Mouse (Mus musculus) forebrain, embryonic 12.5 days (tissue): ENCODE measurements around the gene Mroh2a. TPM values are rescaled to one million over a fixed set of nuclear protein-coding genes. Genes with fewer than 3 reads are reported as not detected.

Source experiments
- ATAC-seq: fragments of 200-750 bp; cut with Nextera tagmentation; 2 replicates; pipeline ENCODE4 v1.8.0; 2017; ENCODE audit warnings: moderate TSS enrichment; ENCODE audit not compliant: low FRiP score
- H3K27ac ChIP-seq: fragments of 300-500 bp; sonication (generic); 2 replicates; pipeline ENCODE4 v1.5.1; 2016; ENCODE audit warnings: mild to moderate bottlenecking
- H3K27me3 ChIP-seq: fragments of 300-500 bp; sonication (generic); 2 replicates; pipeline ENCODE4 v1.6.1; 2016; ENCODE audit warnings: mild to moderate bottlenecking
- H3K36me3 ChIP-seq: fragments of 300-500 bp; sonication (generic); replicated peaks from 2 replicates; pipeline ENCODE4 v1.6.1; 2016; ENCODE audit warnings: mild to moderate bottlenecking
- H3K4me1 ChIP-seq: fragments of 300-500 bp; sonication (generic); 2 replicates; pipeline ENCODE4 v1.6.1; 2016
- H3K4me2 ChIP-seq: fragments of 300-500 bp; sonication (generic); 2 replicates; pipeline ENCODE4 v1.6.1; 2016; ENCODE audit warnings: mild to moderate bottlenecking, moderate library complexity
- H3K4me3 ChIP-seq: fragments of 300-500 bp; sonication (generic); replicated peaks from 2 replicates; pipeline ENCODE4 v1.5.1; 2016; ENCODE audit warnings: mild to moderate bottlenecking
- H3K9ac ChIP-seq: fragments of 300-500 bp; sonication (generic); 2 replicates; pipeline ENCODE4 v1.6.1; 2016; ENCODE audit warnings: mild to moderate bottlenecking
- H3K9me3 ChIP-seq: fragments of 300-500 bp; sonication (generic); 2 replicates; pipeline ENCODE4 v1.6.1; 2016
- WGBS: fragments of 180-500 bp; shearing (Covaris S2); methylation state at CpG from one replicate; pipeline ENCODE4 v1.1.7; 2016; 5-methylcytosine and 5-hydroxymethylcytosine counted together
- polyA plus RNA-seq: library from polyadenylated mRNA; unstranded; fragments of >200 nt; fragmentation: Nextera tagmentation; extraction: Ambion mirVana; gene quantifications from 2 replicates; pipeline ENCODE4 v1.2.1, GENCODE M21; 2016

Gene Mroh2a
- polyA plus RNA-seq, 1 experiment from 2014 or later = 1.4 TPM

DNA sequence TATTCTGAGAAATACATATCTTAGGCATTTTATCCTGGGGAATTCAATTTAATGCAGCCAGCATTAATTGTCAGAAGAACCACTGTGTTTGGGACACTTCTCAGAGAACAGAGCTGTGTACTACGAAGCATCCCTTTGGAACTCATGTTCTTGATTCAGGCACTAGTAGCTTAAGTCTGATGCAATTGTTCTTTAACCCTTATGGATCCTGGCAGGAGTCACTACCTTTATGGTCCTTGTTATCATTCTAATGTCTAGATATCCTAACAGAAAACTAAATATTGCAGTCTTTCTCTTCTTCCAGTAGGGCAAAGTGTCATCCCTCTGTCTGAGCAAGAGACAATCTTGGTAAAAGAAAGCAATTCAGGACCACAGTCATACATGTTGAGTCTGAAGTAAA is 13.7 kb upstream of the Mroh2a start:
- H3K27me3 ChIP-seq = no peaks in the 10 kb centered on the region
- no peak overlapping the region for H3K4me2 ChIP-seq
- no peak overlapping the region for H3K9ac ChIP-seq
- H3K4me1 ChIP-seq = no peaks in the 10 kb centered on the region
- 79% methylated on average over 1 of the region's 1 CpGs for WGBS
- ATAC-seq = no peak
- H3K27ac ChIP-seq = no peak overlapping the region
- H3K4me3 ChIP-seq = no peak overlapping the region
- no peaks in the 10 kb centered on the region for H3K36me3 ChIP-seq
- H3K9me3 ChIP-seq = peaks cover 61% of the 10 kb centered on the region

DNA sequence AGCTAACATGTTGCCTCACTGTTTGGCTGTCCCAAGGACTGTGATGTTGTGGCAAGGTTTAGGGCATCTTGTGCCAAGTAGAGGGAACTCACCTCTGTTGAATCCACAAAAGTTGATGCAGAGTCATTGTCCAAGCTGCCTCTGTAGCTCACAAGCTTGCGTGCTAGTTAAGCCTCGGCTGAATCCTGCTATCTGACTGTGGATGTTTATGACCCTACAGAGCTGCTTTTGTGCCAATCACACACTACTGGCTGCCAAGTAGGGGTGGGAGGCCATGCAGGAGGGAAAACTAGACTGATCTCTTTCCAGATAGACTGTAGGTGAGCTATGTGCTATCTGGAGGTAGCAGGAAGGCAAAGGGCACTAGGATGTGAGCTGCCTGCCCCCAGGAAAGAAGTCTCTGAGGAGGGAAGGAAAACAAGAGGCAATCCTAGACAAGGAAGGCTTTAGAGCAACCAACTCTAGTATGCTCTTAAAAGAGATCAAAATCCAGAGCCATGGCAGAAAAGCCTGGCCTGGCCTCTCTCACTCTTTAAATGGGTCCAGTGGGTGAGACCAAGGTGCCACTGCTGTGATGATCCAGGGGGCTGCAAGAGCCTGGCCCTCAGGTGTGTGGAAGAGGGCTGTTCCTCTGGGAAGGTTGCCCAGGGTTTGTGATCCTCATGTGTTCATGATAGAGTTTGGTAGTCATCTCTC is 12.9 kb upstream of the Mroh2a start:
- Histone ChIP-seq H3K27ac (no peak overlapping the region), H3K9me3 (peaks cover 61% of the 10 kb centered on the region), H3K27me3 (no peaks in the 10 kb centered on the region), H3K4me3 (no peak overlapping the region), H3K36me3 (no peaks in the 10 kb centered on the region), H3K4me1 (no peaks in the 10 kb centered on the region), H3K4me2 (no peak overlapping the region), H3K9ac (no peak overlapping the region)
- WGBS = 86% methylated on average over 2 of the region's 2 CpGs
- no peak for ATAC-seq

DNA sequence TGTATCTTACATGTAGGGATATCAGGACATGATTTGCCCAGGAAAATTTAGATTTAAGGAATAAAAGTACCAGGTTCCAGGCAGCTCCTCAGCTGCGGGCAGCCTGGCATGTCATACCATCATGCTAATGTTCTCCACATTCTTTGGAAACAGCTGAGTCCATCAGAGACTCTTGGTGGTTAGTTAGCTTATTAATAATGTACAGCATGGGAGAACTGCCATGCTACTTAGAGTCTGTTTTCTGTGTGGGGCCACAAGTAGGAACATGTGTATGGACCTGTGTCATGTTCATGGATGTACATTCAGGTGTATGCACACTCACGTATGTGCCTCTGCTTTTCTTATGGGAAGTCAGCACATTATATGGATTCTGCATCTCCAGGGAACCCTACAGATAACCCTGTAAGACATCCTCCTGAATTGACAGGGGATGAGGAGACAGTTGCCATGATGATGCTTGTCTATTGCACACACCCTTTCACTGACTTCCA is 12.3 kb upstream of the Mroh2a start:
- no peak for ATAC-seq
- Histone ChIP-seq H3K9me3 (peaks cover 61% of the 10 kb centered on the region), H3K4me2 (no peak overlapping the region), H3K27ac (no peak overlapping the region), H3K4me1 (no peaks in the 10 kb centered on the region), H3K36me3 (no peaks in the 10 kb centered on the region), H3K4me3 (no peak overlapping the region), H3K9ac (no peak overlapping the region), H3K27me3 (no peaks in the 10 kb centered on the region)
- WGBS = 82% methylated on average over 2 of the region's 2 CpGs

DNA sequence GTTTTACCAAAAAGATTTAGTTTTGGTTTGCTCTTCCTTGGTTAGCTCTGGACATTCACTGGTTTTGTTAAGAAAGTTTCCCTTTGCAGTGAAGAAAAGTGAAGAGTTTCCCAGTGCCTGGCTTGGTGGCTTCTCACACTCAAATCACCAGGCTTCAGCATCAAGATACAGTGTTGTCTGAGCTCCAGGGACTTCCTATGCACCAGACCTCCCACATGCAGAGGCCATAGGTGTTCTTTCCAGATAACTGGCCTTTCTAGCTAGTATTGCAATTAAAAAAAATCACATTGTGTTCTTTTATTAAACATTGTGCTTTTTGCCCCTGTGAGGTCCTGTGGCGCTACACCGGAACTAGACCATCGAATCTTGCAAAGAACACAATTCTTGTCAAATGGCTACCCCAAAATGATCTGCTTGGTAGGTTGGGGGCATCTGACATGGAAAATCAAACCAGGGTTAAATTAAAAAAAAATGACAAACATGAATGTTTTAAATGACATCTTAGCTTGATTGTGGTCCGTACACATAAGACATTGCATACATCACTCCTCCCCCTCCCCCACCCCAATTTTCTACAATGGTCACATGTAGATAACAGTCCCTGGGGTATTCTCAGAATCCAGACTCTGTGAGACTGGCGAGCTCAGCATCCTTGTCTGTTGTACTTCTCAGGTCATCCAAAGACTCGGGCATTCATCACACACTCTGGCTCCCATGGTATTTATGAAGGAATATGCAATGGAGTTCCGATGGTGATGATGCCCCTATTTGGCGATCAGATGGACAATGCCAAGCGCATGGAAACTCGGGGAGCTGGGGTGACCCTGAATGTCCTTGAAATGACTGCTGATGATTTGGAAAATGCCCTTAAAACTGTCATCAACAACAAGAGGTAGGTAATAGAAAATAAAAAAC is 11.1 kb upstream of the Mroh2a start:
- Histone ChIP-seq H3K4me2 (no peak overlapping the region), H3K9ac (no peak overlapping the region), H3K36me3 (no peaks in the 10 kb centered on the region), H3K27me3 (no peaks in the 10 kb centered on the region), H3K9me3 (peaks cover 61% of the 10 kb centered on the region), H3K4me3 (no peak overlapping the region), H3K27ac (no peak overlapping the region), H3K4me1 (no peaks in the 10 kb centered on the region)
- WGBS = 72% methylated on average over 10 of the region's 10 CpGs
- ATAC-seq = no peak

DNA sequence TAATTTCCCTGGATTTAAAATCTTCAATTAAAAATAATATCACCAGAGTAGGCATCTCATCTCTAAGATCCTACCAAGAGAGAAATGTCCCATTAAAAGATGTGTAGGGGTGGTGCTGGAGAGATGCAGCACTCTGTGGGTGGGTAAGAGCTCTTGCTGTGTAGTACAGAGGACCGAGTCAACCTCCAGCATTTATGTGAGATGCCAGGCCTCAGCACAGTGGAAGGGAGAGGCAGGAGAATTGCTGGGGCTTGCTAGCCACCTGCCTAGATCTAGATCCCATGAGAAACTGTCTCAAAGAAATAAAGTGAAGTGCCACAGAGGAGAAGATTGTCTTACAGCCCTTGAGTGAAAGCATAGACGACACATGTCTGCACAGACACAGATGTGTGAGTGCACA is 10.2 kb upstream of the Mroh2a start:
- Histone ChIP-seq H3K4me3 (no peak overlapping the region), H3K36me3 (no peaks in the 10 kb centered on the region), H3K9me3 (peaks cover 58% of the 10 kb centered on the region), H3K4me2 (no peak overlapping the region), H3K4me1 (no peaks in the 10 kb centered on the region), H3K27ac (no peak overlapping the region), H3K9ac (no peak overlapping the region), H3K27me3 (no peaks in the 10 kb centered on the region)
- ATAC-seq = no peak
- WGBS = 57% methylated on average over 2 of the region's 2 CpGs

DNA sequence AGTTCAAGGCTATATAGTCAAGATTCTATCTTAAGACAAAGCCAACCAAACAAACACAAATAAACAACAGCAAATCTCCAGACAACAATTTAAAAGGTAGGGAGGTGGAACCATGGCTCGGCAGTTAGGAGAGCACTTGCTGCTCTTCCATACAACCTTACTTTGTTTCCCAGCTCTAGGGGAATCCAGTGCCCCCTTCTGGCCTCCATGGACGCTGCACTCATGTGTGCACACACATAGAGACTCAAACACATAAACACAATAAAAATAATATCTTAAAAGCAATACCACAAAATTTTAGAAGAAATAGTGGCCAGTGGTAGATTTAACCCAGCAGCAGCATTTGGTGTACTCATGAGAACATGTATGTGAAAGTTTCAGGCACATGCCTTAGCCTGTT is 9.6 kb upstream of the Mroh2a start:
- H3K4me2 ChIP-seq = no peak overlapping the region
- H3K27ac ChIP-seq = no peak overlapping the region
- no peak overlapping the region for H3K9ac ChIP-seq
- H3K4me3 ChIP-seq = no peak overlapping the region
- H3K9me3 ChIP-seq = peaks cover 54% of the 10 kb centered on the region
- no peaks in the 10 kb centered on the region for H3K36me3 ChIP-seq
- H3K27me3 ChIP-seq = no peaks in the 10 kb centered on the region
- no peak for ATAC-seq
- WGBS = 64% methylated on average over 2 of the region's 2 CpGs
- H3K4me1 ChIP-seq = no peaks in the 10 kb centered on the region

DNA sequence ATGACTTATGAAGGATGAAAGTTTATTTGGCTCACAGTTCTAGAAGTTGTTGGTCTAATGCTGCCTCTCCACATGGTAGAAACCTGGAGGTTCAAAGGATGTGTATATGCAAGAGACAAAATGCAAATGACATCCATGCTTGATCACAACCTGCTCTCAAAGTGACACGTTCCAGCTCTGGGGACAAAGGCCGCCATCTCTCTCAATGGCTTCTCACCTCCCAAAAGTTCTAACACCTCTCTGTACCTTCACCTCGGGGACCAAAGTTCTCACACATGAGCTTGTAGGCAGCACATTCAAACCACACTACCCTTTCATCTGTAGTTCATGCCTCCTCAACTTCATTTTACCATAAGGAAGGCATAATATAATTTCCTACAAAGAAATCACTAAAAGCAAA is 9.2 kb upstream of the Mroh2a start:
- Histone ChIP-seq H3K27ac (no peak overlapping the region), H3K4me3 (no peak overlapping the region), H3K36me3 (no peaks in the 10 kb centered on the region), H3K27me3 (no peaks in the 10 kb centered on the region), H3K9ac (no peak overlapping the region), H3K4me2 (no peak overlapping the region), H3K4me1 (no peaks in the 10 kb centered on the region), H3K9me3 (peaks cover 52% of the 10 kb centered on the region)
- no peak for ATAC-seq
- WGBS = 45% methylated on average over 3 of the region's 3 CpGs

DNA sequence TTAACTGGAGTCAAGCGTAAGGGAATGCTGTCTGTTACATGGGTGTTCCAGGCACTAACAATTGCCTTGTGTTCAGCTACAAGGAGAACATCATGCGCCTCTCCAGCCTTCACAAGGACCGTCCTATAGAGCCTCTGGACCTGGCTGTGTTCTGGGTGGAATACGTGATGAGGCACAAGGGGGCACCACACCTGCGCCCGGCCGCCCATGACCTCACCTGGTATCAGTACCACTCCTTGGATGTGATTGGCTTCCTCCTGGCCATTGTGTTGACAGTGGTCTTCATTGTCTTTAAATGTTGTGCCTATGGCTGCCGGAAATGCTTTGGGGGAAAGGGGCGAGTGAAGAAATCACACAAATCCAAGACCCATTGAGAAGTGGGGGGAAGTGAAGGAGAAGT is 8.7 kb upstream of the Mroh2a start:
- ATAC-seq = no peak
- peaks cover 47% of the 10 kb centered on the region for H3K9me3 ChIP-seq
- no peak overlapping the region for H3K9ac ChIP-seq
- H3K4me3 ChIP-seq = no peak overlapping the region
- no peak overlapping the region for H3K4me2 ChIP-seq
- no peaks in the 10 kb centered on the region for H3K36me3 ChIP-seq
- no peaks in the 10 kb centered on the region for H3K4me1 ChIP-seq
- 74% methylated on average over 9 of the region's 9 CpGs for WGBS
- H3K27me3 ChIP-seq = no peaks in the 10 kb centered on the region
- H3K27ac ChIP-seq = no peak overlapping the region

DNA sequence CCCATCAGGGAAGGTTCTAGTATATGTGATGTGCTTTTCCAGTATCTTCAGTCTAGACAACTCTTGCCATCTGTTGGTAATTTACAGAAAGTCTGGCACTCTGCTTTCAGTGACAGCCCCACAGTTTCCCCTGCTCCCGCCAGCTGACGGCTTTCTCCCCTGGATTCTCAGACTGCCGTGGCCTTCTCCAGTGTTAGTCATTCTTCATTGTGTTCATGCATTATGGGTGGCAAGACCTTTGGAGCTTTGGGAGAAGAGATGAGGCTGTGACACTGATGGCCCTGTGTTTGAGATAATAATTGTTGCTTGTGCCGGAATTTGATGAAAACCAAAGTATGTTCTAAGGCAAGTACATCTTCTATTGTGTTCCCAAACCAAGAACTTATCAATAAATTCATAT is 8.2 kb upstream of the Mroh2a start:
- ATAC-seq = no peak
- no peak overlapping the region for H3K4me3 ChIP-seq
- peaks cover 42% of the 10 kb centered on the region for H3K9me3 ChIP-seq
- H3K4me1 ChIP-seq = no peaks in the 10 kb centered on the region
- H3K4me2 ChIP-seq = no peak overlapping the region
- no peak overlapping the region for H3K27ac ChIP-seq
- H3K36me3 ChIP-seq = no peaks in the 10 kb centered on the region
- 51% methylated on average over 4 of the region's 4 CpGs for WGBS
- H3K9ac ChIP-seq = no peak overlapping the region
- H3K27me3 ChIP-seq = no peaks in the 10 kb centered on the region

DNA sequence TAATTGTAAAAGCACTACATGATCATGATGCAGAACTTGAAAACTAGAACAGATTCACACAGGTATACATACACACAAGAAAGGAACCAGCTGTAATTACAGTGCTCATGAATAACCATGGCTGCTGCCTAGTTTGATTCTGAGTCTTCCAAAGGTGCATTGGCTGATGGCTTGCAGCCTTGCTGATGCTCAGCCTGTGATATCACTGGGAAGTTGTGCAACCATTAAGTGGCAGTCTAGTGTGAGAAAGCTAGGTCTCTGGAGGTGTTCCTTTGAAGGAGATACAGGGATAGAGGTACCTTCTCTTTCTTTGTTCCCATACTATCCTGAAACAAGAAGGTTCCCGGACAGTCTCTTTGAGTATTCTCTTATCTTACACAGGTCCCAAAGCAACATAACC is 7.7 kb upstream of the Mroh2a start:
- no peak for ATAC-seq
- Histone ChIP-seq H3K9ac (no peak overlapping the region), H3K27ac (no peak overlapping the region), H3K9me3 (peaks cover 37% of the 10 kb centered on the region), H3K4me3 (no peak overlapping the region), H3K4me2 (no peak overlapping the region), H3K36me3 (no peaks in the 10 kb centered on the region), H3K27me3 (no peaks in the 10 kb centered on the region), H3K4me1 (no peaks in the 10 kb centered on the region)
- WGBS = 18% methylated on average over 1 of the region's 1 CpGs

DNA sequence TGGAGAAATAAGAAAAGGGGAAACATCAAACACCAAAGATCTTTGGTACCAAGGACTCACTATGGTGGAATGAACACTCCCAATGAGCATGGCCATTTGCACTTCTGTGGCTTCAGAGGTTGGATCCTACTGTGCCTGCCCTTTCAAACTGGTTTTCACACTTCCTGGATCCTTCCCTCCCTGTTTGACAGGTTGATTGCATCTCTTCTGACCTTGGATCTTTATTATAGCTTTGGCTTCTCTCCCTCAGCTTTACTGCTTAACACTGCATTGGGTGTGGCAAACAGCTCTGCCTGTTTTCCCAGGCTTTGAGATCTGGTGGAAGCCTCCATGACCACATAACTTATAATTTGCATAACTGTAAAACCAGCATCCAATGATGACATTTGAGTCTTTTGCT is 6.5 kb upstream of the Mroh2a start:
- no peaks in the 10 kb centered on the region for H3K36me3 ChIP-seq
- ATAC-seq = no peak
- no peaks in the 10 kb centered on the region for H3K27me3 ChIP-seq
- no peaks in the 10 kb centered on the region for H3K4me1 ChIP-seq
- H3K9me3 ChIP-seq = peaks cover 27% of the 10 kb centered on the region
- no peak overlapping the region for H3K4me2 ChIP-seq
- no peak overlapping the region for H3K27ac ChIP-seq
- H3K4me3 ChIP-seq = no peak overlapping the region
- no peak overlapping the region for H3K9ac ChIP-seq

DNA sequence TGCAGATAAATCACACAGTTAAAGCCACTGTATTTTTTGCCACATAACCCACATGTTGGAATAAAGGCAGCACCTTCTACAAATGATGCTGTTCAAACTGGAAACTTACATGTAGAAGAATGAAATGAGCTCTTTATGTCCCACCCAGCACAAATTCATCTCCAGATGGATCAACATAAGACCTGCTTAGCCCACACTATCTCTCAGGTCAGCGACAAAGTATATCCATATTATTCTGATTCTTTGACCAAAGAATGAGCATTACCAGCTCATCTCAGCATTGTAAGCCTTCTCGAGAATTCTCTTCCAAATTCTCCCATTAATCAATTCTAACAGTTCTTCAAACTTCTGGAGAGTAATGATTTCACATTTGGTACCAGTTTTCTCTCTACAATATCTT is 4.6 kb upstream of the Mroh2a start:
- H3K4me1 ChIP-seq = no peaks in the 10 kb centered on the region
- no peaks in the 10 kb centered on the region for H3K27me3 ChIP-seq
- H3K36me3 ChIP-seq = no peaks in the 10 kb centered on the region
- no peak overlapping the region for H3K4me2 ChIP-seq
- H3K4me3 ChIP-seq = no peak overlapping the region
- H3K9me3 ChIP-seq = peaks cover 29% of the 10 kb centered on the region
- no peak overlapping the region for H3K9ac ChIP-seq
- 49% methylated on average over 2 of the region's 2 CpGs for WGBS
- ATAC-seq = no peak
- no peak overlapping the region for H3K27ac ChIP-seq
